Mouse (Mus musculus): ENCODE results near the gene Apmap. TPM values are rescaled to one million over a fixed set of nuclear protein-coding genes. Genes with fewer than 3 reads are reported as not detected.

Gene Apmap
- polyA plus RNA-seq, 1 experiment from 2014 or later: 43.5 TPM

DNA sequence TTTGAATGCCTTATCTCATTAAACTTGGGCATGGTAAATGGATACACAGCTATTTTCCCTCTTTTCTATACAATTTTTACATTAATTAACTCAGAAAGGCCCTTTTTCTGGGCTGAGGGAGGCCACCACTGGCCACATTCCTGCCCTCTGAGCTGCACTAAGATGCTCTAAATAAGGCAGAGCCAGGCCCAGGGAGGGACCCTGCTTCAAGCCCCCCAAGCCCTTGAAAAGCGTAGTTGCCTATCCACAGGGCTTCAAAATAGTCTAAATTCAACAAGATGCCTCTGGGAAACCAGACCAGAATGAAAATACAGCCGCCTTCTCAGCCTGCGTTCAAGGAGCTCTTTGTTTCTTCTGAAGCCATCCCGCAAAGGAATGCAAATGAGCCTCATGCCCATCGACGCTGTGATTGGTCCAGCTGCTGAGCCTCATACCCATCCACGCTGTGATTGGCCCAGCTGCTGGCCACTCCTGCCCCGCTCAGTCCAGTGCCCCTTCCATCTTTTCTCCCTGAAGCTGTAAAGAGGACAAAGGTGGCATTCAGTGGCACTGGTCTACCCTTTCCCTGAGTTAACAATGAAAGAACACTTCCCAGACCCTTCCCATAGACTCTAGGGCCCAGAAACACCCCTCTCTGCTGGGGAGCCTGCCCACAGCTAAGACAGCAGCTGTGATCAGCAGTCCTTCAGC lies 35.5 kb upstream of the Apmap start:
- no peaks in the 10 kb centered on the region for H3K27me3 ChIP-seq
- 23% methylated on average over 8 of the region's 8 CpGs for whole genome bisulfite sequencing
- H3K4me2 ChIP-seq: peak overlapping the region; percentile 42
- peak; percentile 99 for ATAC-seq (ENCODE audit: low FRiP score, low read depth)
- H3K36me3 ChIP-seq: no peaks in the 10 kb centered on the region
- H3K27ac ChIP-seq (replicated peaks): peak overlapping the region; percentile 89
- H3K9ac ChIP-seq: no peak overlapping the region
- no peak overlapping the region for H3K4me3 ChIP-seq
- no peaks in the 10 kb centered on the region for H3K9me3 ChIP-seq
- peaks cover 22% of the 10 kb centered on the region for H3K4me1 ChIP-seq (replicated peaks)

DNA sequence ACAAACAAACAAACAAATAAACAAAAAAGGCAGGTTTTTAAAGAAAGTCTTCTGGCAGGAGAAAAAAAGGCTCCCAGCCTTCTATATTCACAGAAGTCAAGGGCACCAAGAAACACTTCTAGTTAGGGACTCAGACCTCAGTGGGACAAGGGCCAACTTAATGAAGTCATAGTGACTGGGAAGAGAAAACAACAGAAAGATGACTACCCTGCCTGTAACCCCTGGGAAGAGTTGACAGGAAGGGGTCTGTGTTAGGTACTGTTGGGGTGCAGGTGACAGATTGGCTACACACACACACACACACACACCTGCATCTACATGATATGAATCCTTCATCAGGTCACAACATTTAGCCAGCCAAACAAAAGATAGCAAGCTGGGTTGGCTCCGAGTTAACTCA lies 34.8 kb upstream of the Apmap start:
- H3K4me1 ChIP-seq (replicated peaks): peaks cover 17% of the 10 kb centered on the region
- no peaks in the 10 kb centered on the region for H3K9me3 ChIP-seq
- WGBS: 55% methylated on average over 1 of the region's 1 CpGs
- H3K4me3 ChIP-seq: no peak overlapping the region
- no peak overlapping the region; the same call in 1 of the 2 replicates for H3K4me2 ChIP-seq
- no peak overlapping the region for H3K9ac ChIP-seq
- peak overlapping the region; percentile 89 for H3K27ac ChIP-seq (replicated peaks)
- no peaks in the 10 kb centered on the region for H3K36me3 ChIP-seq
- no peaks in the 10 kb centered on the region for H3K27me3 ChIP-seq
- no peak for ATAC-seq (ENCODE audit: low FRiP score, low read depth)

DNA sequence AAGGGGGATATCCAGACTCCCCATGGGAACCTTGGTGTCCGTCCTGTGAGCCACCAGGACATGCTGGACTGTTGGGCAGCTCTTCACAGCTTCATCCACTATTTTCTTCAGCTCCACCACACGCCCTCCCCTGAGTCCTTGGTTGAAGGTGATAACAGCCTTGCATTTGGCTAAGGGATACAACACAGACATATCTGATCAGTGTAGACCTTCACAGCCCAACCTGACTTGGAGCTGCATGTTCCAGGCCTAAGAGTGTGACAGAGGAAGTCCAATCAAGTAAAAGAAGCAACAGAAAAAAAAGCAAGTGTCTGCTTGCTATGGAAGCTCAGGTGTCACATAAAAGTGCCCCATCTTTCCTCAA lies 30.0 kb upstream of the Apmap start:
- H3K9ac ChIP-seq: no peak overlapping the region
- H3K4me3 ChIP-seq: no peak overlapping the region
- ATAC-seq (ENCODE audit: low FRiP score, low read depth): no peak
- H3K27me3 ChIP-seq: no peaks in the 10 kb centered on the region
- no peak overlapping the region for H3K4me2 ChIP-seq
- 0 out of 2 replicates have a peak overlapping the region, but pooled peaks have one; percentile 39 for H3K27ac ChIP-seq (replicated peaks)
- peaks cover 15% of the 10 kb centered on the region for H3K36me3 ChIP-seq
- peaks cover 3% of the 10 kb centered on the region; the same call in 1 of the 2 replicates for H3K4me1 ChIP-seq (replicated peaks)
- H3K9me3 ChIP-seq: no peaks in the 10 kb centered on the region
- 39% methylated on average over 2 of the region's 2 CpGs for WGBS

DNA sequence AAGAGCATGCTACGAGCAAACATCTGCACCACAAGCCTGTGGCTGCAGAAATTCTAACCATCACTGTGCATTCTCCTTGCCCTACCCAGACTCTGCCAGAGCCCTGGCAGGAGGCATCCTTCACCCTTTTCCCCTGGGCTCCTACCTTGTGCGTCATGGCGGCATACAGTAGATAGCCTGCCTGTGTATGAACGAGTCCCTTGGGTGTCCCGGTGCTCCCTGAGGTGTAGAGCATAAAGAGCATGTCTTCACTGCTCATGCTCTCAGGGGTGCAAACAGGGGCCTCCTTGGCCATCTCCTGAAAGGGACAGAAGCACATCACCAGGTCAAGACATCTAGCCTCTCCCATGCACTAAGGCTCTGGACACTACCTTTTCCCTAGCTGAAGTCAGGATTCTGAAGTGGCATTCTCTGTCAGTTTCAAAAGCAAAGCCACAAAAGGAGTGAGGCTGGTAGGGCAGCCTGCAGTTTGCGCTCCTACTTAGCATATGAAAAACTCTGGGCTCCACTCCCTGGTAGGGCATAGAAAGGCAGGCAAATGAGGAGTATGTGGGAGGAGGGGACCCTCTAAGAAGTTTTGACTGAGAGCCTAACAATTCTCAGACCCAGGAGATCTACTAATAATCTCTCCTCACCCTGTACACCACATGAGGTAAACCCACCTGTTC lies 29.5 kb upstream of the Apmap start:
- no peaks in the 10 kb centered on the region for H3K27me3 ChIP-seq
- H3K4me3 ChIP-seq: no peak overlapping the region
- H3K36me3 ChIP-seq: peaks cover 15% of the 10 kb centered on the region
- peak overlapping the region; percentile 65 for H3K27ac ChIP-seq (replicated peaks)
- no peak overlapping the region for H3K9ac ChIP-seq
- 28% methylated on average over 6 of the region's 6 CpGs for WGBS
- no peaks in the 10 kb centered on the region for H3K9me3 ChIP-seq
- ATAC-seq (ENCODE audit: low FRiP score, low read depth): peak; percentile 63; the same call in 1 of the 2 replicates
- H3K4me2 ChIP-seq: no peak overlapping the region
- H3K4me1 ChIP-seq (replicated peaks): no peaks in the 10 kb centered on the region

DNA sequence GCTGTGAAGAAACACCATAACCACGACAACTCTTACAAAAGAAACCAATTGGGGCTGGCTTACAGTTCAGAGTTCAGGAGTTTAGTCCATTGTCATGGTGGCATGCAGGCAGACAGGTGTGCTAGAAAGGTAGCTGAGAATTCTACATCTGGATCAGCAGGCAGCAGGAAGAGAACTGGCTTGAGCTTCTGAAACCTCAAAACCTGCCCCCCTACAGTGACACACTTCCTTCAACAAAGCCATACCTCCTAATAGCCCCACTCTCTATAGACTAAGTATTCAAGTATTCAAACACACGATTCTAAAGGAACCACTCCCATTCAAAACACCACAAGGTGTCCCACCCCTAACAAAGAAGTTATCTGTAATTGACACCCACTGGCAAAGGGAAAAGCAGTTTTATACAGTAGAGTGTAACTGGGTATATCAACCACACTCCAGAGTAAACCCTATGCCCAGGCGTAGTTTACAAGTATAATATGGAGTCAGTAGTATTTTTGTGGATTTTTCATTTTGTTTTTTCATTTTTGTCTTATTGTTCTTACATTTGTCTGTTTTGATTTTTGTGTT lies 27.6 kb upstream of the Apmap start:
- Histone ChIP-seq H3K4me1 (replicated peaks) (no peaks in the 10 kb centered on the region), H3K27ac (replicated peaks) (no peak overlapping the region), H3K9me3 (no peaks in the 10 kb centered on the region), H3K27me3 (no peaks in the 10 kb centered on the region), H3K36me3 (peaks cover 15% of the 10 kb centered on the region), H3K4me2 (no peak overlapping the region), H3K9ac (no peak overlapping the region), H3K4me3 (no peak overlapping the region)
- WGBS: 72% methylated on average over 3 of the region's 3 CpGs
- ATAC-seq (ENCODE audit: low FRiP score, low read depth): no peak

DNA sequence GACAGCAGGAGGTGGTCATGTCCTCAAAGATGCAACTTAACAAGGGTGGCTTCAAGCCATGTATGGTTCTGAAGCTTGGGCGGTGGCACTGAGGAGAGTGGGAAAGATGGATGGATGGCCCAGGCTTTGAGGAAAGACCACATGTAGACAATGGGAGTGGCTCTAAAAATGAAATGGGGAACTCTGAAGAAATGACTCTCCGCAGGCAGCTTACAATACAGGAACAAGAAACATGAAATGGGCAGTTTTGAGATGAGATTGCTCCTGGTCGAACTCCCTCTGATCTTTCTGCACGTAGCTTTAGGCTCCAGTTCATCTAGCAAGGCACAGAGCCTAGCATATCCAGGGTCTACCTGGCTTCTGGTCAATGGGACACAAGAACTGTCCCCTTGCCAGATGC lies 20.9 kb upstream of the Apmap start:
- H3K9ac ChIP-seq: no peak overlapping the region
- no peak overlapping the region for H3K4me2 ChIP-seq
- no peak overlapping the region for H3K4me3 ChIP-seq
- no peaks in the 10 kb centered on the region for H3K9me3 ChIP-seq
- 94% methylated on average over 4 of the region's 4 CpGs for WGBS
- peaks cover 4% of the 10 kb centered on the region; the same call in 1 of the 2 replicates for H3K36me3 ChIP-seq
- no peaks in the 10 kb centered on the region for H3K4me1 ChIP-seq (replicated peaks)
- H3K27ac ChIP-seq (replicated peaks): no peak overlapping the region
- H3K27me3 ChIP-seq: no peaks in the 10 kb centered on the region
- no peak for ATAC-seq (ENCODE audit: low FRiP score, low read depth)

DNA sequence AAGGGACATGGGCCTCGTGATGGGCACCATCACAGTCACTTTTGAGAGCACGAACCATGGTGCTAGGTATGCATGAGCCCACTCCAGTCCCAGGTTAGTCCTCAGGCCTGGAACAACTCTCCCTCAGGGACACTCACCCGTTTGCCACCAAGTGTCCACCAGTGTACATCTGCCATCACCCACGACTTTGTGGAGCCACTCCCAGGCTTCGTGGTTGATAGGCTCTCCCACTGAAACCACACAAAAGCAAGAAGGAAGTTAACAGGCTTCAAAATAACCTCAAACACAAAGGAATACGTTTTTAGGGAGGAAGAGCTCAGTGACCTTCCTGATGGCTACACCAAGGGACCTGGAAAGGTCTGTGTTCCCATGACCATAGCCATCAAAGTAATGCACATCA lies 18.8 kb upstream of the Apmap start:
- H3K4me2 ChIP-seq: no peak overlapping the region
- H3K27ac ChIP-seq (replicated peaks): no peak overlapping the region
- H3K27me3 ChIP-seq: no peaks in the 10 kb centered on the region
- H3K4me3 ChIP-seq: no peak overlapping the region
- no peaks in the 10 kb centered on the region for H3K4me1 ChIP-seq (replicated peaks)
- ATAC-seq (ENCODE audit: low FRiP score, low read depth): no peak
- WGBS: 76% methylated on average over 6 of the region's 6 CpGs
- H3K36me3 ChIP-seq: peaks cover 3% of the 10 kb centered on the region; the same call in 1 of the 2 replicates
- no peak overlapping the region for H3K9ac ChIP-seq
- H3K9me3 ChIP-seq: no peaks in the 10 kb centered on the region

DNA sequence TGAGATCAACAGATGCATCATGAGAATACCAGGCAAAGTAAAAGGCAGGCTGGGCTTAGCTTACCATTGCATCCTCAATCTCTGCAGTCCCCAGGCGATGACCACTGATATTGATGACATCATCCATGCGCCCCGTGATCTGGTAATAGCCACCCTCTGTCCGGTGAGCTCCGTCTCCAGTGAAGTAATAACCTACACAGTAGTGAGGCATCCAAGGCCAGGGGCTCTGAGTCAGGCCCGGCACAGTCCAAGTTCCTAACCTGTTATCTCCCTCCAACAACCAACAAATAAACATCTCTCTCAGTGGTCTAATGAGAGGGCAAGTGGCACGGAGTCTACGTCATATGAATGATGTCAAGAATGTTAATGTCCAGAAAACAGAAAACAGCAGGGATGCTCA lies 16.6 kb upstream of the Apmap start:
- WGBS: 95% methylated on average over 8 of the region's 8 CpGs
- no peak overlapping the region for H3K4me2 ChIP-seq
- ATAC-seq (ENCODE audit: low FRiP score, low read depth): no peak
- no peaks in the 10 kb centered on the region for H3K27me3 ChIP-seq
- no peak overlapping the region for H3K27ac ChIP-seq (replicated peaks)
- H3K4me1 ChIP-seq (replicated peaks): no peaks in the 10 kb centered on the region
- no peak overlapping the region for H3K9ac ChIP-seq
- H3K4me3 ChIP-seq: no peak overlapping the region
- H3K9me3 ChIP-seq: no peaks in the 10 kb centered on the region
- H3K36me3 ChIP-seq: peaks cover 3% of the 10 kb centered on the region; the same call in 1 of the 2 replicates

DNA sequence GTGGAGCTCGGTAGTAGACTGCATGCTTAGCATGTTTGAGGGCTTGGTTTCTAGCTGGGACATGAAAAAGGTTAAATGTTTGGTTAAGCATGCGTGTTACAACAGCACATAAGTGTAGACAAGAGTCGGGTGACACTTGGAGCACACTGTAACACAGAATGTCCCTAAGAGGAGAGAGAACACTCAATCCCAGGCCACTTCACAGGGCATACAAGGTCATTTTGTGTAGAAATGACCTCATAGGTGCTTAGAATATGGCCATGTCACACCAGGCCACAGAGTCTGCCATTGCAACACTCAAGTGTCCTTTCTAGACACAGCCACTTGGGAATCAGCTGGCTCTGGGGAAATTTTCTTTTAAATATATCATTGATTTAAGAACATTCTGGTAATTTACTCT lies 15.6 kb upstream of the Apmap start:
- no peak overlapping the region for H3K4me2 ChIP-seq
- 94% methylated on average over 3 of the region's 3 CpGs for WGBS
- H3K36me3 ChIP-seq: peaks cover 3% of the 10 kb centered on the region; the same call in 1 of the 2 replicates
- no peaks in the 10 kb centered on the region for H3K4me1 ChIP-seq (replicated peaks)
- ATAC-seq (ENCODE audit: low FRiP score, low read depth): no peak
- H3K27me3 ChIP-seq: no peaks in the 10 kb centered on the region
- H3K9ac ChIP-seq: no peak overlapping the region
- no peak overlapping the region for H3K4me3 ChIP-seq
- no peaks in the 10 kb centered on the region for H3K9me3 ChIP-seq
- no peak overlapping the region for H3K27ac ChIP-seq (replicated peaks)

DNA sequence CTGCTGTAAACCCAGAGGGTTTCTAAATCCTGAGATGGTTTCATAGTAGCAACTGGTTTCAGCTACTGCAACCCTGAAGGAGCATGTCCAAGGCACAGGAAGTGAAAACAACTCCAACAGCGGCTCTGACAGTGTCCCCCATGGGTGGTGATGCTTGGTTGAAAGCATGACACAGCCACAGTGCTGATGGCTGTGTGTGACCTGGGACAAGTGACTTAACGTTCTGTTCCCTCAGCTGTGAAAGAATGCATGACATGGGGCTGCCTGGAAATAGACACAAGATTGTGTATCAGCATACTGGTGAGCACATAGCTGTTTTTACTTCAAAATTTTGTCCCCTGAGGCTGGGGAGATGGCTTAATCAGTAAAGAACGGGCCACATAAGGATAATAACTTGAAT lies 13.3 kb upstream of the Apmap start:
- 77% methylated on average over 3 of the region's 3 CpGs for WGBS
- no peak overlapping the region for H3K9ac ChIP-seq
- H3K9me3 ChIP-seq: no peaks in the 10 kb centered on the region
- ATAC-seq (ENCODE audit: low FRiP score, low read depth): no peak
- H3K27me3 ChIP-seq: no peaks in the 10 kb centered on the region
- no peak overlapping the region for H3K4me3 ChIP-seq
- H3K27ac ChIP-seq (replicated peaks): no peak overlapping the region
- H3K4me2 ChIP-seq: no peak overlapping the region
- H3K36me3 ChIP-seq: peaks cover 3% of the 10 kb centered on the region; the same call in 1 of the 2 replicates
- no peaks in the 10 kb centered on the region for H3K4me1 ChIP-seq (replicated peaks)

DNA sequence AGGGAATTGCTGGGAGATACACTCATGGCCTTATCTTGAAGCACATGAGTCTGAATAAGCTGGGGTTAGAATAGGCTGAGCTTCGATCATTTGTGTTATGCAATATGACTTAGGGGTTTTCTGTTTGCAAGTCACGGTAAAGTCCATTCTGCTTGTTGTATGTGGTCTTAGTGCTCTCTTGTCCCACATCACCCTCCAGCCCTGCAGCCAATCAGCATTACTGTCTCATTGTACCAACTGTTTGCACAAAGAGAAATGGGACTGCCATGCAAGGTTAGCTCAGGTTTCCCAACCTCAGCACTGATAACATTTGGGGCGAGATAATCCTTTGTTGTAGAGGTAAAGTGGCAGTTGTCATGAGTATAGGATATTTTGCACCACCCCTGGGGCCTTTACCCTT lies 1.7 kb upstream of the Apmap start:
- Histone ChIP-seq H3K27ac (replicated peaks) (no peak overlapping the region), H3K4me1 (replicated peaks) (peaks cover 17% of the 10 kb centered on the region), H3K9ac (no peak overlapping the region), H3K9me3 (no peaks in the 10 kb centered on the region), H3K4me2 (no peak overlapping the region), H3K36me3 (no peaks in the 10 kb centered on the region), H3K27me3 (no peaks in the 10 kb centered on the region), H3K4me3 (no peak overlapping the region)
- ATAC-seq (ENCODE audit: low FRiP score, low read depth): no peak
- WGBS: 80% methylated on average over 3 of the region's 3 CpGs

DNA sequence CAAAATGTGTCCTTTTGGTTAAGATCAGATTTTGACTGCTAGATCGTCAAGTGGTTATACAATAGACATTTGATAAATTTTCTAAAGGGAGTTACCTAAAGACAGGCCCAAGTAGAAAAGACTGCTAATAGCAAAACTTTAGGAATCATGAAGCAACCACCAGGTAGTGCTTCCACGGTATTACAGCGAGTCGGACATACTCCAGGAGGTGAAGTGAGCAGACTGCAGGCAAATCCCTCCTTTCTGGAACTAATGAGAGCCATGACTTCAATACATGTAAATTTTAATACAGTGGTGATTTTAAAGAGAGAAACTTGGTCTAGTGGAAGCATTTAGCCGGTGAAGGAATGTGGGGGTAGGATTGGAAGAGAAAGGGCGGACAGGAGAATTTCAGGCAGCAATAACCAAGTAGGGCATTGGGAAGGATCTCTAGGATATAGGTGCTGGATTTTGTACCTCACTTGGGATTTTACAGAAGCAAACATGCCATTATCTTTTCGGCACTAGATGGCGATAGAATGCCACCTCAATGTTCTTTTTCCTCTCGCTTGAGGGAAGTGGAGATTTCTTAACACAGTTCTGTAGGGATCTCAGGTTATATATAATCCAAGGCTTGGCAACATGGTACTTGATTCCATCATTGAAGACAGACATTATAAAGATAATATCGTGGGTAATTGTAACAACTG lies 649 bp upstream of the Apmap start:
- Histone ChIP-seq H3K4me3 (peak overlapping the region; percentile 85), H3K4me1 (replicated peaks) (peaks cover 17% of the 10 kb centered on the region), H3K4me2 (peak overlapping the region; percentile 68), H3K27ac (replicated peaks) (peak overlapping the region; percentile 68), H3K27me3 (no peaks in the 10 kb centered on the region), H3K9me3 (no peaks in the 10 kb centered on the region), H3K36me3 (no peaks in the 10 kb centered on the region), H3K9ac (peak overlapping the region; percentile 84)
- peak; percentile 49 for ATAC-seq (ENCODE audit: low FRiP score, low read depth)
- under 1% methylated on average over 10 of the region's 10 CpGs for WGBS
